Mouse (Mus musculus): ENCODE data around the gene Hmcn2.

GRCm38 (mm10) chr2:31450661-31451060 is 136.4 kb downstream of the Hmcn2 start:
- TF ChIP-seq POLR2A (IDR thresholded peaks at IDR 0.05; ENCODE audit: extremely low read depth, insufficient read depth, low read length) = no peak
- no peak for TF ChIP-seq CTCF (IDR thresholded peaks at IDR 0.05; ENCODE audit: extremely low read depth, insufficient read depth, low read length)
